Mouse (Mus musculus) heart, postnatal 36 days (tissue): ENCODE results near the gene Olfr632. TPM values are rescaled to one million over a fixed set of nuclear protein-coding genes. Genes with fewer than 3 reads are reported as not detected.
"Not testable (repeated sequence)": the region's sequence is repeated elsewhere in the genome, so short reads cannot be mapped to it uniquely, and the experiment has no call there.

Experiments
- DNase-seq, 2 experiments: peaks; one replicate each; pipeline ENCODE4 v3.0.0; 2021 to 2022
- intact Hi-C: fragments of 180-260 bp; cut with DNase I; formaldehyde crosslinking; loops from one replicate; pipeline ENCODE4 v1.15.1; 2025
- total RNA-seq, 2 experiments: library from RNA; stranded (reverse); gene quantifications; 2 replicates each; pipeline ENCODE4 v1.2.3; 2021

The Olfr632 gene
- total RNA-seq, result not detected

GRCm38 (mm10) chr7:103934264-103934663 is at the start of gene Olfr632:
Olfr632 (plus strand) TSS chr7:103934347.
- intact Hi-C loops, result no loop called here
- DNase-seq, result no peak

GRCm38 (mm10) chr7:103886152-103886551 is 48.0 kb upstream of the Olfr632 start, which contains the start of gene Olfr66:
Olfr66 (minus strand) TSS chr7:103886252.
- DNase-seq, result no peak
- intact Hi-C loops, result no loop called here

GRCm38 (mm10) chr7:103894385-103894784 is 39.8 kb upstream of the Olfr632 start, which contains the start of gene Olfr64:
Olfr64 (minus strand) TSS chr7:103894485.
- DNase-seq, result no peak
- intact Hi-C loops, result no loop called here

GRCm38 (mm10) chr7:103903187-103903586 is 31.0 kb upstream of the Olfr632 start, which contains the start of gene Olfr65:
Olfr65 (plus strand) TSS chr7:103903487.
- no peak for DNase-seq
- intact Hi-C loops, result no loop called here

- intact Hi-C loops, result no loop called here
- no peak for DNase-seq
These were observed 24.1 kb upstream of the Olfr632 start for GRCm38 (mm10) chr7:103910047-103910446.

GRCm38 (mm10) chr7:103912969-103913511 is 21.1 kb upstream of the Olfr632 start:
- intact Hi-C loops, result no loop called here
- no peak for DNase-seq

- no peak for DNase-seq
- intact Hi-C loops, result no loop called here
These were observed 18.8 kb upstream of the Olfr632 start for GRCm38 (mm10) chr7:103915338-103915737.

- intact Hi-C loops, result no loop called here
- no peak for DNase-seq
These were observed 5.6 kb upstream of the Olfr632 start, which contains the start of gene Olfr631 for GRCm38 (mm10) chr7:103928525-103928924. Olfr631 (plus strand) TSS chr7:103928825.

- intact Hi-C loops, result loop anchor here (2.0 to 5.0 kb wide), 2 partner anchors 150 to 1436 kb away; partner anchors contain the start of gene Olfr67
- peak; percentile 7 to 32 for DNase-seq
These were observed 8.6 kb downstream of the Olfr632 start for GRCm38 (mm10) chr7:103942730-103943129.

- intact Hi-C loops, result loop anchor here (5.0 kb wide), 1 partner anchor 152 kb away; the partner anchor contains the start of gene Olfr67
These were observed 10.0 kb downstream of the Olfr632 start, which contains the start of gene Olfr633 for GRCm38 (mm10) chr7:103944137-103944536. Olfr633 (plus strand) TSS chr7:103944437.

GRCm38 (mm10) chr7:103966873-103967272 is 32.7 kb downstream of the Olfr632 start:
- DNase-seq, intact Hi-C loops: not testable (repeated sequence)

More at GRCm38 (mm10) chr7:103944137-103944536, 10.0 kb downstream of the Olfr632 start, which contains the start of gene Olfr633:
- no peak for DNase-seq

GRCm38 (mm10) chr7:103970852-103971251 is 36.7 kb downstream of the Olfr632 start, which contains the start of gene Olfr635:
Olfr635 (plus strand) TSS chr7:103971152.
- intact Hi-C loops, result no loop called here

GRCm38 (mm10) chr7:103971782-103972181 is 37.6 kb downstream of the Olfr632 start:
- DNase-seq, result no peak
- intact Hi-C loops, result no loop called here

More at GRCm38 (mm10) chr7:103970852-103971251, 36.7 kb downstream of the Olfr632 start, which contains the start of gene Olfr635:
- DNase-seq, result no peak

Other genes with a start within 250 kb of the Olfr632 start
- not detected for gene Olfr243, start 219.7 kb upstream of the Olfr632 start, total RNA-seq
- gene Olfr628, start 204.0 kb upstream of the Olfr632 start, total RNA-seq, result not detected
- not detected for gene Olfr629, start 189.4 kb upstream of the Olfr632 start, total RNA-seq
- not detected for gene Olfr630, start 177.0 kb upstream of the Olfr632 start, total RNA-seq
- gene Olfr69, start 162.8 kb upstream of the Olfr632 start, total RNA-seq, result not detected
- not detected for gene Olfr68, start 154.6 kb upstream of the Olfr632 start, total RNA-seq
- gene Olfr67, start 142.5 kb upstream of the Olfr632 start, total RNA-seq, result not detected
- gene Hbb-bt, start 120.4 kb upstream of the Olfr632 start, total RNA-seq, result 1,000 to 10,000 TPM; 1,102 to 1,464 TPM
- gene Hbb-bs, start 106.3 kb upstream of the Olfr632 start, total RNA-seq, result over 10,000 TPM in 1 of 2 experiments, 1,000 to 10,000 TPM in 1; 9,168 to 11,645 TPM
- gene Hbb-bh2, start 93.8 kb upstream of the Olfr632 start, total RNA-seq, result not detected
- not detected for gene Hbb-bh1, start 91.2 kb upstream of the Olfr632 start, total RNA-seq
- gene Hbb-y, start 81.1 kb upstream of the Olfr632 start, total RNA-seq, result not detected
- gene Olfr66, start 48.1 kb upstream of the Olfr632 start, total RNA-seq, result not detected
- gene Olfr64, start 39.9 kb upstream of the Olfr632 start, total RNA-seq, result not detected
- not detected for gene Olfr65, start 30.9 kb upstream of the Olfr632 start, total RNA-seq
- not detected for gene Olfr631, start 5.5 kb upstream of the Olfr632 start, total RNA-seq
- not detected for gene Olfr633, start 10.1 kb downstream of the Olfr632 start, total RNA-seq
- not detected for gene Olfr635, start 36.8 kb downstream of the Olfr632 start, total RNA-seq
- gene Olfr638, start 64.4 kb downstream of the Olfr632 start, total RNA-seq, result not detected
- gene Olfr639, start 83.0 kb downstream of the Olfr632 start, total RNA-seq, result not detected
- gene Olfr640, start 91.2 kb downstream of the Olfr632 start, total RNA-seq, result not detected
- not detected for gene Olfr641, start 101.1 kb downstream of the Olfr632 start, total RNA-seq
- gene Olfr642, start 118.3 kb downstream of the Olfr632 start, total RNA-seq, result not detected
- not detected for gene 4930516K23Rik, start 127.1 kb downstream of the Olfr632 start, total RNA-seq
- not detected for gene Olfr644, start 137.5 kb downstream of the Olfr632 start, total RNA-seq
- gene Olfr645, start 151.1 kb downstream of the Olfr632 start, total RNA-seq, result not detected
- not detected for gene Olfr646, start 170.5 kb downstream of the Olfr632 start, total RNA-seq
- not detected for gene Ubqln5, start 195.5 kb downstream of the Olfr632 start, total RNA-seq
- gene Olfr643, start 203.1 kb downstream of the Olfr632 start, total RNA-seq, result not detected
- gene Ubqln3, start 208.9 kb downstream of the Olfr632 start, total RNA-seq, result not detected
- not detected for gene Ubqlnl, start 216.2 kb downstream of the Olfr632 start, total RNA-seq
- not detected for gene Olfm5, start 230.5 kb downstream of the Olfr632 start, total RNA-seq
- not detected for gene Olfr648, start 249.0 kb downstream of the Olfr632 start, total RNA-seq